Mouse (Mus musculus): ENCODE measurements at regions not wholly inside any gene's neighbourhood (a gene's known extent, or its start where the extent isn't known, plus 50 kb on each side); places are given as distances from the start of the nearest gene placed in this dataset.

DNA sequence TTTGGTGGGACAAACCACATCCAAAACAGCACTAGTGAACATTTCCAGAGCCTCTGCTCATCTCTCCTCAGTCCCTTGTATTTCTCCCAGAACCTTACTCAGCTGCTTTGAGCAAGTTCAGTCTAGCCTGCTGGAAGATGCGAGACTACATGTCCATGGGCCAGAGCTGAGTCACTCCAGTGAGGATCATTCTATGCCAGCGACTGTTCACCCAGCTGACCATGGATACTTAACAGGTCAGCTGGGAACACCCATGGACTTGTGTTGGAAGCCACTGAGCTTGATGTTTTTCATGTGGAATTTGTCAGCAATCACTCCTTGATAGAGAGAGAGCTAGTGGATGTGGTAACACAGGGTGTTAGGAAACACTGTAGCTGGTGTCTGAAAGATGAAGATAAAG lies 146.5 kb upstream of the Jag1 start:
- Histone ChIP-seq H3K4me1 (replicated peaks; ENCODE audit: control insufficient read depth, insufficient read depth) (no peaks in the 10 kb centered on the region), H3K9me3 (ENCODE audit: control insufficient read depth, low read length) (no peaks in the 10 kb centered on the region), H3K4me2 (replicated peaks; ENCODE audit: low read depth) (no peak overlapping the region), H3K4me3 (ENCODE audit: low read depth, low read length) (no peak overlapping the region), H3K27me3 (ENCODE audit: control insufficient read depth, insufficient read depth, low read length) (no peaks in the 10 kb centered on the region), H3K9ac (ENCODE audit: low read length) (no peak overlapping the region), H3K36me3 (ENCODE audit: control insufficient read depth, insufficient read depth, low read length) (no peaks in the 10 kb centered on the region), H3K27ac (replicated peaks) (no peak overlapping the region)
- DNase-seq (ENCODE audit: low spot score) (no peak), ATAC-seq (ENCODE audit: low FRiP score, low TSS enrichment) (no peak)
- TF ChIP-seq CTCF (IDR thresholded peaks at IDR 0.05; ENCODE audit: low read depth) (no peak), EP300 (optimal IDR thresholded peaks at IDR 0.05) (no peak)
- 82% methylated on average over 2 of the region's 2 CpGs for WGBS

DNA sequence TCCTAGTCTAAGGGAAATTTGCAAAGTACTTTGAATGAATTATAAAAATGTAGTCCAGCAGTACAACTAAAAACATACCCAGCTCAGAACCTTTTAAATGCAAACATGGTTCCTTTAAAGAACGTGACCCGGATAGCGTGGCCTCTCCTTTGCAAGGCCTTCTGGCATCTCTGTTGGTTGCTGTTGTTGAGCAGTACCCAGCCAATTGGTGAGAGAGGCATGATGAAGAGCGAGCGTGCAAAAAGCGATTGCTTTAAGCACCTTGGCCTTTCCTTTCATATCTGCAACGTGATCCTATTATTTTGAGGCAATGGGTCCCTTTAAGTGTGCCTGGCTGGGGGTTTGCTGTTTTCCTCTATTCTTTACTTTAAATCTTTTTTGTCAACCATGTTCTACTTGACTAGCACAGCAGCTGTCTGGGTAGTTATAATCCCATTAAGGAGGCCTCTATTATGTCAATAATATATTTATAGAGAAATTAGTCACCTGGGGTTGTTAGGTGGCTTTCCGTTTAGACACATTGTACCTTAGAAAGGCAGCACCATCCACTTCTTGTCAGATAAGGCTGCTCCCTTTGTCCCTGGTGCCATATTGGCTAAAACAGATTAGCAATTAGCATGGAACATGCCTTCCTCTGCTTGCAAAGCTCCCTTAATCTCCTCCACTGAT lies 141.5 kb upstream of the Jag1 start:
- H3K4me2 ChIP-seq (replicated peaks; ENCODE audit: low read depth): no peak overlapping the region
- H3K4me3 ChIP-seq (ENCODE audit: low read depth, low read length): no peak overlapping the region
- no peak for ATAC-seq (ENCODE audit: low FRiP score, low TSS enrichment)
- H3K36me3 ChIP-seq (ENCODE audit: control insufficient read depth, insufficient read depth, low read length): no peaks in the 10 kb centered on the region
- H3K27me3 ChIP-seq (ENCODE audit: control insufficient read depth, insufficient read depth, low read length): no peaks in the 10 kb centered on the region
- no peak for DNase-seq (ENCODE audit: low spot score)
- H3K9ac ChIP-seq (ENCODE audit: low read length): no peak overlapping the region
- H3K9me3 ChIP-seq (ENCODE audit: control insufficient read depth, low read length): no peaks in the 10 kb centered on the region
- 92% methylated on average over 8 of the region's 8 CpGs for WGBS
- H3K4me1 ChIP-seq (replicated peaks; ENCODE audit: control insufficient read depth, insufficient read depth): no peaks in the 10 kb centered on the region
- no peak overlapping the region for H3K27ac ChIP-seq (replicated peaks)
- TF ChIP-seq CTCF (IDR thresholded peaks at IDR 0.05; ENCODE audit: low read depth) (no peak), EP300 (optimal IDR thresholded peaks at IDR 0.05) (no peak)

- Histone ChIP-seq H3K27me3 (ENCODE audit: control insufficient read depth, insufficient read depth, low read length) (no peaks in the 10 kb centered on the region), H3K4me2 (replicated peaks; ENCODE audit: low read depth) (no peak overlapping the region), H3K9ac (ENCODE audit: low read length) (no peak overlapping the region), H3K9me3 (ENCODE audit: control insufficient read depth, low read length) (no peaks in the 10 kb centered on the region), H3K27ac (replicated peaks) (no peak overlapping the region), H3K4me1 (replicated peaks; ENCODE audit: control insufficient read depth, insufficient read depth) (no peaks in the 10 kb centered on the region), H3K4me3 (ENCODE audit: low read depth, low read length) (no peak overlapping the region), H3K36me3 (ENCODE audit: control insufficient read depth, insufficient read depth, low read length) (no peaks in the 10 kb centered on the region)
- TF ChIP-seq EP300 (optimal IDR thresholded peaks at IDR 0.05): no peak
- no peak for TF ChIP-seq CTCF (IDR thresholded peaks at IDR 0.05; ENCODE audit: low read depth)
- 55% methylated on average over 7 of the region's 7 CpGs for WGBS
- DNase-seq (ENCODE audit: low spot score) (peak; percentile 26), ATAC-seq (ENCODE audit: low FRiP score, low TSS enrichment) (no peak)
Measured at GRCm38 (mm10) chr2:137247931-137248330, 131.5 kb upstream of the Jag1 start.

- DNase-seq (ENCODE audit: low spot score) (no peak), ATAC-seq (ENCODE audit: low FRiP score, low TSS enrichment) (no peak)
- no peaks in the 10 kb centered on the region for H3K9me3 ChIP-seq (ENCODE audit: control insufficient read depth, low read length)
- no peaks in the 10 kb centered on the region for H3K36me3 ChIP-seq (ENCODE audit: control insufficient read depth, insufficient read depth, low read length)
- no peaks in the 10 kb centered on the region for H3K27me3 ChIP-seq (ENCODE audit: control insufficient read depth, insufficient read depth, low read length)
- no peak overlapping the region for H3K4me3 ChIP-seq (ENCODE audit: low read depth, low read length)
- no peak overlapping the region for H3K9ac ChIP-seq (ENCODE audit: low read length)
- H3K27ac ChIP-seq (replicated peaks): no peak overlapping the region
- TF ChIP-seq CTCF (IDR thresholded peaks at IDR 0.05; ENCODE audit: low read depth): no peak
- TF ChIP-seq EP300 (optimal IDR thresholded peaks at IDR 0.05): no peak
- H3K4me2 ChIP-seq (replicated peaks; ENCODE audit: low read depth): no peak overlapping the region
- 72% methylated on average over 6 of the region's 6 CpGs for WGBS
- no peaks in the 10 kb centered on the region for H3K4me1 ChIP-seq (replicated peaks; ENCODE audit: control insufficient read depth, insufficient read depth)
Measured at GRCm38 (mm10) chr2:137244370-137244769, 127.9 kb upstream of the Jag1 start.

DNA sequence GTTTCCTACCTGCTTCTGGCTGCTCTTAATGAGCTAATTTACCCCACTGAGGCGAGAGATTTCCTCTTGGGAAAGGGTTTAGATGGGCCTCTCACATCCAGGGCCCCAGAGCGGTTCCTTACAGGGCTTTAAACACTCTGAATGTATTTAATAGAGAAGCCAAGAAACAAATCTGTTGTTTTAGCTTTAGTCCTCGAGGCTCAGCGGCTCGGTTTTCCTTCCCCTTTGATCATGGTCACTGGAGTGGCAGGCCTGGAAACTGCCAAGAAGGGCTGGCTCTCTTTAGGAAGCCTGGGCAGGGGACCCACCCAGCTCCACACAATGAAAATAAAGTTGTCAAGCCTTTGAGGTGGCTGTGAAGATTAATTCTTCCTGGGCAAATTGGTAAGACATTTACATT lies 127.5 kb upstream of the Jag1 start:
- no peaks in the 10 kb centered on the region for H3K27me3 ChIP-seq (ENCODE audit: control insufficient read depth, insufficient read depth, low read length)
- no peaks in the 10 kb centered on the region for H3K36me3 ChIP-seq (ENCODE audit: control insufficient read depth, insufficient read depth, low read length)
- H3K9me3 ChIP-seq (ENCODE audit: control insufficient read depth, low read length): no peaks in the 10 kb centered on the region
- DNase-seq (ENCODE audit: low spot score): no peak
- TF ChIP-seq CTCF (IDR thresholded peaks at IDR 0.05; ENCODE audit: low read depth) (no peak), EP300 (optimal IDR thresholded peaks at IDR 0.05) (no peak)
- H3K4me1 ChIP-seq (replicated peaks; ENCODE audit: control insufficient read depth, insufficient read depth): no peaks in the 10 kb centered on the region
- no peak overlapping the region for H3K27ac ChIP-seq (replicated peaks)
- no peak overlapping the region for H3K9ac ChIP-seq (ENCODE audit: low read length)
- ATAC-seq (ENCODE audit: low FRiP score, low TSS enrichment): no peak
- H3K4me2 ChIP-seq (replicated peaks; ENCODE audit: low read depth): no peak overlapping the region
- no peak overlapping the region for H3K4me3 ChIP-seq (ENCODE audit: low read depth, low read length)
- WGBS: 22% methylated on average over 5 of the region's 5 CpGs

GRCm38 (mm10) chr2:137236961-137237360 lies 120.5 kb upstream of the Jag1 start:
- H3K27me3 ChIP-seq (ENCODE audit: control insufficient read depth, insufficient read depth, low read length): no peaks in the 10 kb centered on the region
- no peak overlapping the region for H3K4me3 ChIP-seq (ENCODE audit: low read depth, low read length)
- TF ChIP-seq EP300 (optimal IDR thresholded peaks at IDR 0.05) (no peak), CTCF (IDR thresholded peaks at IDR 0.05; ENCODE audit: low read depth) (no peak)
- DNase-seq (ENCODE audit: low spot score) (no peak), ATAC-seq (ENCODE audit: low FRiP score, low TSS enrichment) (no peak)
- H3K9me3 ChIP-seq (ENCODE audit: control insufficient read depth, low read length): no peaks in the 10 kb centered on the region
- H3K4me2 ChIP-seq (replicated peaks; ENCODE audit: low read depth): no peak overlapping the region
- 37% methylated on average over 3 of the region's 3 CpGs for WGBS
- no peaks in the 10 kb centered on the region for H3K36me3 ChIP-seq (ENCODE audit: control insufficient read depth, insufficient read depth, low read length)
- no peak overlapping the region for H3K9ac ChIP-seq (ENCODE audit: low read length)
- H3K4me1 ChIP-seq (replicated peaks; ENCODE audit: control insufficient read depth, insufficient read depth): no peaks in the 10 kb centered on the region
- H3K27ac ChIP-seq (replicated peaks): no peak overlapping the region

Measured in stomach, postnatal 0 days (tissue).